30 mouse cellular contexts compared by ENCODE assay signal in the genomic region with DNA sequence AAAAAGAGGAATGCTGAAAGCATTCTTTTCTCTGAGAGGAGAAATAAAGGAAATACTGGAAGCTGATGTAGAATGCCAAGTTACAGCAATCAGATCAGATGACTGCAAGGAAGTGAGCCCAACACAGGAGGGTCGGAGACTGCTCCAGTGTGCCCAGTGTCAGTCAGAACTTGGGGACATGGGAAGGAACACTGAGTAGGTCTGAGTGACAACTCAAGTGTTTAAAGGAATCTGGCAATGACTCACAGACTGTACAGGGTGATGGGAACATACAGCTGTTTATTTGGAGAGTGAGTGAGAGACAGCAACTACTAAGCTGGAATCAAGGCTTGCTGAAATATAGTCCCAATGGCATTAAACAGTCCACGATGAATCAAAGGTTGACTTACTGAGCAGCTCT. TPM values are rescaled to one million over a fixed set of nuclear protein-coding genes. Genes with fewer than 3 reads are reported as not detected.
DNase-seq lines count a peak whose midpoint lies in the region; ATAC-seq and TF ChIP-seq lines count a peak whose summit lies in the region.
"Had no signal": no experiment of that assay in that cellular context is flagged by ENCODE, and none has a peak within 500 bp of the region (broad histone marks: within the 10 kb centered on the region; RNA-seq: fewer than 3 reads in every experiment).

No protein-coding gene starts in this region.

- DNase-seq in embryonic facial prominence, embryonic 10.5 days (ENCODE audit: low spot score): no peak
- no peak for DNase-seq in kidney, adult 2 months
- DNase-seq in Muller cell, postnatal 12 days (ENCODE audit: inconsistent ontology term): peak; percentile 6
- peak; percentile 18 for DNase-seq in lung, postnatal 25 days (ENCODE audit: low spot score)
- DNase-seq in layer of hippocampus, postnatal 14 days (ENCODE audit: low spot score in 2 of 2): no peak
- no peak for DNase-seq in cerebellum, adult 9-11 months
- DNase-seq: adrenal gland, postnatal 25 days; cerebellum, adult 2 months; cerebellum, postnatal 25 days; forebrain, postnatal 0 days; heart, postnatal 36 days; kidney, adult 8-10 months; kidney, postnatal 10 days; liver, postnatal 0 days; thymus, postnatal 25 days had no signal

- no peak overlapping the region for H3K4me3 ChIP-seq in embryonic facial prominence, embryonic 12.5 days
- H3K4me3 ChIP-seq in embryonic facial prominence, embryonic 10.5 days: no peak overlapping the region
- H3K4me3 ChIP-seq in kidney, adult 2 months (ENCODE audit: insufficient read depth, low read depth, low read length): no peak overlapping the region
- no peak overlapping the region for H3K4me3 ChIP-seq in kidney, embryonic 14.5 days (ENCODE audit: low read length)
- H3K4me3 ChIP-seq: embryonic facial prominence, embryonic 13.5 days; heart, embryonic 10.5 days; hindbrain, embryonic 12.5 days; intestine, embryonic 15.5 days; left cerebral cortex, adult 2 months; limb, embryonic 12.5 days; liver, embryonic 12.5 days; midbrain, embryonic 13.5 days; stomach, embryonic 15.5 days had no signal

- 81% methylated on average over 2 of the region's 2 CpGs for WGBS in embryonic facial prominence, embryonic 12.5 days
- 92% methylated on average over 2 of the region's 2 CpGs for WGBS in embryonic facial prominence, embryonic 10.5 days
- 64% methylated on average over 2 of the region's 2 CpGs for WGBS in kidney, adult 2 months
- 91% methylated on average over 2 of the region's 2 CpGs for WGBS in kidney, embryonic 14.5 days

- H3K4me1 ChIP-seq in embryonic facial prominence, embryonic 12.5 days: no peaks in the 10 kb centered on the region
- no peaks in the 10 kb centered on the region for H3K4me1 ChIP-seq in embryonic facial prominence, embryonic 10.5 days
- peaks cover 8% of the 10 kb centered on the region; the same call in 1 of the 2 replicates for H3K4me1 ChIP-seq in kidney, adult 2 months (ENCODE audit: control insufficient read depth, insufficient read depth, low read length)
- H3K4me1 ChIP-seq in kidney, embryonic 14.5 days (ENCODE audit: control insufficient read depth, insufficient read depth, low read length): no peaks in the 10 kb centered on the region
- H3K4me1 ChIP-seq: embryonic facial prominence, embryonic 13.5 days; hindbrain, embryonic 12.5 days; intestine, embryonic 15.5 days; limb, embryonic 12.5 days; midbrain, embryonic 13.5 days; stomach, embryonic 15.5 days had no signal

- H3K9ac ChIP-seq in embryonic facial prominence, embryonic 12.5 days: no peak overlapping the region
- no peak overlapping the region for H3K9ac ChIP-seq in kidney, embryonic 14.5 days (ENCODE audit: low read depth, low read length)
- H3K9ac ChIP-seq: embryonic facial prominence, embryonic 13.5 days; forebrain, postnatal 0 days; hindbrain, embryonic 12.5 days; intestine, embryonic 15.5 days; limb, embryonic 12.5 days; liver, embryonic 12.5 days; liver, postnatal 0 days; midbrain, embryonic 13.5 days; stomach, embryonic 15.5 days had no signal

- no peak for TF ChIP-seq CTCF in kidney, adult 2 months (conservative IDR thresholded peaks at IDR 0.05; ENCODE audit: insufficient read depth, insufficient read length, low read depth, low read length)

- 0 out of 2 replicates have a peak overlapping the region, but pooled peaks have one; percentile 19 for H3K27ac ChIP-seq in embryonic facial prominence, embryonic 12.5 days
- H3K27ac ChIP-seq in embryonic facial prominence, embryonic 10.5 days (replicated peaks): no peak overlapping the region
- peak overlapping the region; percentile 23; the same call in 1 of the 2 replicates for H3K27ac ChIP-seq in kidney, adult 2 months (ENCODE audit: insufficient read depth, low read depth, low read length)
- H3K27ac ChIP-seq in kidney, embryonic 14.5 days (ENCODE audit: low read depth, low read length): no peak overlapping the region
- H3K27ac ChIP-seq: embryonic facial prominence, embryonic 13.5 days; heart, embryonic 10.5 days; hindbrain, embryonic 12.5 days; hindbrain, postnatal 0 days; intestine, embryonic 15.5 days; left cerebral cortex, adult 2 months; limb, embryonic 12.5 days; liver, embryonic 12.5 days; macrophage; midbrain, embryonic 13.5 days; stomach, embryonic 15.5 days had no signal

- no peak for ATAC-seq in embryonic facial prominence, embryonic 12.5 days (ENCODE audit: insufficient number of reproducible peaks, insufficient read depth, low FRiP score, low TSS enrichment)
- ATAC-seq in kidney, embryonic 14.5 days (ENCODE audit: low FRiP score, low TSS enrichment): no peak
- ATAC-seq: forebrain, postnatal 0 days; hindbrain, postnatal 0 days; intestine, embryonic 15.5 days; liver, embryonic 12.5 days; liver, postnatal 0 days; midbrain, embryonic 13.5 days had no signal

- no peak overlapping the region for H3K4me2 ChIP-seq in embryonic facial prominence, embryonic 12.5 days (replicated peaks)
- no peak overlapping the region for H3K4me2 ChIP-seq in kidney, embryonic 14.5 days (replicated peaks; ENCODE audit: low read depth, low read length)
- H3K4me2 ChIP-seq: embryonic facial prominence, embryonic 13.5 days; hindbrain, embryonic 12.5 days; intestine, embryonic 15.5 days; limb, embryonic 12.5 days; liver, embryonic 12.5 days; midbrain, embryonic 13.5 days; stomach, embryonic 15.5 days had no signal

- H3K36me3 ChIP-seq in embryonic facial prominence, embryonic 12.5 days: peaks cover 59% of the 10 kb centered on the region
- H3K36me3 ChIP-seq in embryonic facial prominence, embryonic 10.5 days (replicated peaks): peaks cover 95% of the 10 kb centered on the region
- peaks cover 11% of the 10 kb centered on the region for H3K36me3 ChIP-seq in kidney, adult 2 months (ENCODE audit: control insufficient read depth, insufficient read depth, low read length)
- H3K36me3 ChIP-seq in kidney, embryonic 14.5 days (ENCODE audit: control insufficient read depth, insufficient read depth, low read length): peaks cover 60% of the 10 kb centered on the region

- no peaks in the 10 kb centered on the region for H3K27me3 ChIP-seq in embryonic facial prominence, embryonic 12.5 days
- H3K27me3 ChIP-seq in embryonic facial prominence, embryonic 10.5 days (replicated peaks; ENCODE audit: low read depth, poor library complexity, severe bottlenecking): no peaks in the 10 kb centered on the region
- H3K27me3 ChIP-seq in kidney, adult 2 months (replicated peaks; ENCODE audit: control insufficient read depth, insufficient read depth, low read length): no peaks in the 10 kb centered on the region
- H3K27me3 ChIP-seq in kidney, embryonic 14.5 days (ENCODE audit: control insufficient read depth, insufficient read depth, low read length): no peaks in the 10 kb centered on the region
- H3K27me3 ChIP-seq: embryonic facial prominence, embryonic 13.5 days; hindbrain, embryonic 12.5 days; intestine, embryonic 15.5 days; limb, embryonic 12.5 days; liver, embryonic 12.5 days; midbrain, embryonic 13.5 days; stomach, embryonic 15.5 days had no signal

- H3K9me3 ChIP-seq in embryonic facial prominence, embryonic 12.5 days: no peaks in the 10 kb centered on the region
- no peaks in the 10 kb centered on the region for H3K9me3 ChIP-seq in embryonic facial prominence, embryonic 10.5 days
- H3K9me3 ChIP-seq in kidney, embryonic 14.5 days (ENCODE audit: control insufficient read depth, low read length): no peaks in the 10 kb centered on the region
- H3K9me3 ChIP-seq: embryonic facial prominence, embryonic 13.5 days; G1E; heart, embryonic 10.5 days; hindbrain, embryonic 12.5 days; intestine, embryonic 15.5 days; limb, embryonic 12.5 days; liver, embryonic 12.5 days; midbrain, embryonic 13.5 days; stomach, embryonic 15.5 days had no signal

- TF ChIP-seq POLR2A in kidney, adult 2 months (IDR thresholded peaks at IDR 0.05; ENCODE audit: low read depth, low read length): no peak

RNA-seq across cellular contexts. Expression of gene Itga2b, which starts 26.3 kb away (rescaled TPM):
- 6.8 and 8.3 TPM in 2 replicates for polyA plus RNA-seq in embryonic facial prominence, embryonic 12.5 days (2016; fragmentation: Nextera tagmentation; extraction: Ambion mirVana)
- polyA plus RNA-seq in embryonic facial prominence, embryonic 10.5 days (2016; fragmentation: Nextera tagmentation; extraction: Ambion mirVana): 3.9 and 6.5 TPM in 2 replicates
- 14.9 and 16.0 TPM in 2 replicates for polyA plus RNA-seq in kidney, adult 2 months (2012; rRNA removed)
- 5.8 and 6.4 TPM in 2 replicates for polyA plus RNA-seq in kidney, embryonic 14.5 days (2014; fragmentation: Nextera tagmentation; extraction: Ambion mirVana)
- total RNA-seq in layer of hippocampus, postnatal 14 days (2021): 1 to 10 TPM; 2.3 to 2.7 TPM

RNA-seq across cellular contexts. Expression of gene Fam171a2, which starts 48.7 kb away (rescaled TPM):
- polyA plus RNA-seq in embryonic facial prominence, embryonic 12.5 days (2016; fragmentation: Nextera tagmentation; extraction: Ambion mirVana): 13.5 and 15.3 TPM in 2 replicates
- 3.4 and 3.7 TPM in 2 replicates for polyA plus RNA-seq in embryonic facial prominence, embryonic 10.5 days (2016; fragmentation: Nextera tagmentation; extraction: Ambion mirVana)
- polyA plus RNA-seq in kidney, adult 2 months (2012; rRNA removed): 18.9 and 20.4 TPM in 2 replicates
- polyA plus RNA-seq in kidney, embryonic 14.5 days (2014; fragmentation: Nextera tagmentation; extraction: Ambion mirVana): 12.3 and 14.7 TPM in 2 replicates
- 10 to 100 TPM; 86.0 to 97.5 TPM for total RNA-seq in layer of hippocampus, postnatal 14 days (2021)
- total RNA-seq: granulocyte monocyte progenitor cell, adult 5-6 weeks had no signal
- polyA plus RNA-seq: macrophage had no signal

RNA-seq across cellular contexts. Expression of gene Gpatch8, which starts 60.0 kb away (rescaled TPM):
- polyA plus RNA-seq in embryonic facial prominence, embryonic 12.5 days (2016; fragmentation: Nextera tagmentation; extraction: Ambion mirVana): 68.7 and 69.1 TPM in 2 replicates
- 74.6 and 76.7 TPM in 2 replicates for polyA plus RNA-seq in embryonic facial prominence, embryonic 10.5 days (2016; fragmentation: Nextera tagmentation; extraction: Ambion mirVana)
- 11.6 and 12.4 TPM in 2 replicates for polyA plus RNA-seq in kidney, adult 2 months (2012; rRNA removed)
- 37.3 and 60.6 TPM in 2 replicates for polyA plus RNA-seq in kidney, embryonic 14.5 days (2014; fragmentation: Nextera tagmentation; extraction: Ambion mirVana)
- total RNA-seq in layer of hippocampus, postnatal 14 days (2021): 10 to 100 TPM; 51.4 to 54.4 TPM

Comparison
In these comparisons a context has a peak if more than half of its experiments do, and no peak if none do; other contexts are left out.
1. H3K27ac ChIP-seq: peak in embryonic facial prominence, embryonic 12.5 days (single experiment) and kidney, adult 2 months (single experiment); none in embryonic facial prominence, embryonic 10.5 days (single experiment) and kidney, embryonic 14.5 days (single experiment).
2. DNase-seq: peak in Muller cell, postnatal 12 days (single experiment) and lung, postnatal 25 days (single experiment); none in embryonic facial prominence, embryonic 10.5 days (single experiment), kidney, adult 2 months (single experiment), layer of hippocampus, postnatal 14 days (0 of 2) and cerebellum, adult 9-11 months (single experiment).